Mouse (Mus musculus) neural tube, embryonic 13.5 days (tissue): Measurements from ENCODE around the gene Msh4. TPM values are rescaled to one million over a fixed set of nuclear protein-coding genes. Genes with fewer than 3 reads are reported as not detected.
"Not testable (repeated sequence)": the region's sequence is repeated elsewhere in the genome, so short reads cannot be mapped to it uniquely, and the experiment has no call there.

Experiments
- ATAC-seq: fragments of 200-750 bp; cut with Nextera tagmentation; 2 replicates; pipeline ENCODE4 v1.8.0; 2017; ENCODE audit warnings: low read depth, mild to moderate bottlenecking, moderate TSS enrichment, moderate library complexity
- H3K27ac ChIP-seq: fragments of 300-500 bp; sonication (generic); replicated peaks from 2 replicates; pipeline ENCODE4 v1.5.1; 2015; ENCODE audit warnings: moderate library complexity, mild to moderate bottlenecking, inconsistent platforms
- H3K27me3 ChIP-seq: fragments of 300-500 bp; sonication (generic); 2 replicates; pipeline ENCODE4 v1.6.1; 2015; ENCODE audit warnings: mild to moderate bottlenecking, inconsistent platforms
- H3K36me3 ChIP-seq: fragments of 300-500 bp; sonication (generic); 2 replicates; pipeline ENCODE4 v1.6.1; 2015; ENCODE audit warnings: mild to moderate bottlenecking, inconsistent platforms
- H3K4me1 ChIP-seq: fragments of 300-500 bp; sonication (generic); replicated peaks from 2 replicates; pipeline ENCODE4 v1.6.1; 2015; ENCODE audit warnings: inconsistent platforms
- H3K4me2 ChIP-seq: fragments of 300-500 bp; sonication (generic); 2 replicates; pipeline ENCODE4 v1.6.1; 2015; ENCODE audit warnings: inconsistent platforms, mild to moderate bottlenecking, moderate library complexity
- H3K4me3 ChIP-seq: fragments of 300-500 bp; sonication (generic); 2 replicates; pipeline ENCODE4 v1.5.1; 2015; ENCODE audit warnings: mild to moderate bottlenecking, inconsistent platforms
- H3K9ac ChIP-seq: fragments of 300-500 bp; sonication (generic); 2 replicates; pipeline ENCODE4 v1.6.1; 2015; ENCODE audit warnings: moderate library complexity, mild to moderate bottlenecking, inconsistent platforms
- H3K9me3 ChIP-seq: fragments of 300-500 bp; sonication (generic); 2 replicates; pipeline ENCODE4 v1.6.1; 2016; ENCODE audit warnings: inconsistent platforms
- WGBS: fragments of 180-500 bp; shearing (Covaris S2); methylation state at CpG from one replicate; pipeline ENCODE4 v1.1.7; 2015; 5-methylcytosine and 5-hydroxymethylcytosine counted together
- polyA plus RNA-seq: library from polyadenylated mRNA; unstranded; fragments of >200 nt; fragmentation: Nextera tagmentation; extraction: Ambion mirVana; gene quantifications from 2 replicates; pipeline ENCODE4 v1.2.1, GENCODE M21; 2015

Gene Msh4
- polyA plus RNA-seq, 1 experiment from 2014 or later = 0.06 TPM

- Histone ChIP-seq H3K27ac (no peak overlapping the region), H3K9ac (no peak overlapping the region), H3K4me1 (no peaks in the 10 kb centered on the region), H3K36me3 (no peaks in the 10 kb centered on the region), H3K27me3 (no peaks in the 10 kb centered on the region), H3K9me3 (no peaks in the 10 kb centered on the region), H3K4me2 (no peak overlapping the region), H3K4me3 (no peak overlapping the region)
- 89% methylated on average over 4 of the region's 4 CpGs for WGBS
- ATAC-seq = no peak
Measured at GRCm38 (mm10) chr3:153864636-153865429, 41.1 kb downstream of the Msh4 start.

- no peak overlapping the region for H3K4me3 ChIP-seq
- WGBS = 78% methylated on average over 2 of the region's 2 CpGs
- no peaks in the 10 kb centered on the region for H3K27me3 ChIP-seq
- H3K9ac ChIP-seq = no peak overlapping the region
- no peak overlapping the region for H3K27ac ChIP-seq
- H3K36me3 ChIP-seq = no peaks in the 10 kb centered on the region
- no peak for ATAC-seq
- no peaks in the 10 kb centered on the region for H3K9me3 ChIP-seq
- no peaks in the 10 kb centered on the region for H3K4me1 ChIP-seq
- no peak overlapping the region for H3K4me2 ChIP-seq
Measured at GRCm38 (mm10) chr3:153863816-153864215, 42.1 kb downstream of the Msh4 start.

- H3K27me3 ChIP-seq, ATAC-seq, H3K27ac ChIP-seq, H3K9me3 ChIP-seq, H3K4me2 ChIP-seq, H3K9ac ChIP-seq, H3K36me3 ChIP-seq, H3K4me1 ChIP-seq, H3K4me3 ChIP-seq: not testable (repeated sequence)
- 91% methylated on average over 8 of the region's 8 CpGs for WGBS
Measured at GRCm38 (mm10) chr3:153860392-153860791, 45.5 kb downstream of the Msh4 start.

GRCm38 (mm10) chr3:153858350-153859001, 47.5 kb downstream of the Msh4 start:
- H3K4me3 ChIP-seq = no peak overlapping the region
- ATAC-seq = no peak
- H3K9me3 ChIP-seq = no peaks in the 10 kb centered on the region
- H3K27ac ChIP-seq = no peak overlapping the region
- H3K36me3 ChIP-seq = no peaks in the 10 kb centered on the region
- H3K27me3 ChIP-seq = no peaks in the 10 kb centered on the region
- H3K4me2 ChIP-seq = no peak overlapping the region
- H3K9ac ChIP-seq = no peak overlapping the region
- H3K4me1 ChIP-seq = no peaks in the 10 kb centered on the region
- WGBS = 81% methylated on average over 10 of the region's 10 CpGs

- no peaks in the 10 kb centered on the region for H3K27me3 ChIP-seq
- no peaks in the 10 kb centered on the region for H3K9me3 ChIP-seq
- no peaks in the 10 kb centered on the region for H3K4me1 ChIP-seq
- no peak for ATAC-seq
- H3K27ac ChIP-seq = no peak overlapping the region
- H3K4me3 ChIP-seq = no peak overlapping the region
- WGBS = 83% methylated on average over 8 of the region's 8 CpGs
- no peaks in the 10 kb centered on the region for H3K36me3 ChIP-seq
- no peak overlapping the region for H3K9ac ChIP-seq
- no peak overlapping the region for H3K4me2 ChIP-seq
Measured at GRCm38 (mm10) chr3:153852266-153852665, 53.7 kb downstream of the Msh4 start.

GRCm38 (mm10) chr3:153850759-153851158, 55.2 kb downstream of the Msh4 start:
- WGBS = 78% methylated on average over 7 of the region's 7 CpGs
- Histone ChIP-seq H3K9ac (no peak overlapping the region), H3K27me3 (no peaks in the 10 kb centered on the region), H3K4me3 (no peak overlapping the region), H3K4me1 (no peaks in the 10 kb centered on the region), H3K4me2 (no peak overlapping the region), H3K27ac (no peak overlapping the region), H3K36me3 (no peaks in the 10 kb centered on the region), H3K9me3 (no peaks in the 10 kb centered on the region)
- ATAC-seq = no peak

- no peaks in the 10 kb centered on the region for H3K27me3 ChIP-seq
- no peak overlapping the region for H3K9ac ChIP-seq
- H3K4me3 ChIP-seq = no peak overlapping the region
- no peak for ATAC-seq
- no peaks in the 10 kb centered on the region for H3K4me1 ChIP-seq
- H3K36me3 ChIP-seq = no peaks in the 10 kb centered on the region
- H3K27ac ChIP-seq = no peak overlapping the region
- no peaks in the 10 kb centered on the region for H3K9me3 ChIP-seq
- 10% methylated on average over 5 of the region's 5 CpGs for WGBS
- 0 out of 2 replicates have a peak overlapping the region, but pooled peaks have one; percentile 18 for H3K4me2 ChIP-seq
Measured at GRCm38 (mm10) chr3:153849368-153850015, 56.4 kb downstream of the Msh4 start.

GRCm38 (mm10) chr3:153847207-153847733, 58.7 kb downstream of the Msh4 start:
- WGBS = 82% methylated on average over 7 of the region's 7 CpGs
- Histone ChIP-seq H3K27ac (no peak overlapping the region), H3K27me3 (no peaks in the 10 kb centered on the region), H3K9ac (no peak overlapping the region), H3K9me3 (no peaks in the 10 kb centered on the region), H3K4me2 (no peak overlapping the region), H3K36me3 (no peaks in the 10 kb centered on the region), H3K4me1 (no peaks in the 10 kb centered on the region), H3K4me3 (no peak overlapping the region)
- no peak for ATAC-seq

- no peak for ATAC-seq
- Histone ChIP-seq H3K27me3 (no peaks in the 10 kb centered on the region), H3K4me2 (no peak overlapping the region), H3K4me1 (no peaks in the 10 kb centered on the region), H3K9me3 (no peaks in the 10 kb centered on the region), H3K4me3 (no peak overlapping the region), H3K9ac (no peak overlapping the region), H3K36me3 (no peaks in the 10 kb centered on the region), H3K27ac (no peak overlapping the region)
- 85% methylated on average over 4 of the region's 4 CpGs for WGBS
Measured at GRCm38 (mm10) chr3:153846109-153846508, 59.8 kb downstream of the Msh4 start.

- Histone ChIP-seq H3K27me3 (no peaks in the 10 kb centered on the region), H3K4me1 (no peaks in the 10 kb centered on the region), H3K27ac (no peak overlapping the region), H3K9ac (no peak overlapping the region), H3K4me2 (no peak overlapping the region), H3K9me3 (no peaks in the 10 kb centered on the region), H3K4me3 (no peak overlapping the region), H3K36me3 (no peaks in the 10 kb centered on the region)
- ATAC-seq = no peak
- WGBS = 84% methylated on average over 2 of the region's 2 CpGs
Measured at GRCm38 (mm10) chr3:153845500-153845899, 60.4 kb downstream of the Msh4 start.

GRCm38 (mm10) chr3:153844757-153845156, 61.2 kb downstream of the Msh4 start:
- Histone ChIP-seq H3K27me3 (no peaks in the 10 kb centered on the region), H3K36me3 (no peaks in the 10 kb centered on the region), H3K9ac (no peak overlapping the region), H3K9me3 (no peaks in the 10 kb centered on the region), H3K27ac (no peak overlapping the region), H3K4me1 (no peaks in the 10 kb centered on the region), H3K4me3 (no peak overlapping the region), H3K4me2 (no peak overlapping the region)
- WGBS = 94% methylated on average over 9 of the region's 9 CpGs
- ATAC-seq = no peak

- Histone ChIP-seq H3K36me3 (no peaks in the 10 kb centered on the region), H3K27ac (no peak within 1 kb of the TSS), H3K4me1 (no peaks in the 10 kb centered on the region), H3K27me3 (no peaks in the 10 kb centered on the region), H3K4me3 (no peak within 1 kb of the TSS), H3K9me3 (no peaks in the 10 kb centered on the region), H3K4me2 (no peak within 1 kb of the TSS), H3K9ac (no peak within 1 kb of the TSS)
- WGBS = 79% methylated on average over 10 of the region's 10 CpGs
- ATAC-seq = no peak
Measured at GRCm38 (mm10) chr3:153844030-153844429, 61.9 kb downstream of the Msh4 start, which contains the start of gene Asb17. Asb17 (plus strand) TSS chr3:153844209.
